Mouse (Mus musculus) limb, embryonic 12.5 days (tissue): Measurements from ENCODE around the gene F5. TPM values are rescaled to one million over a fixed set of nuclear protein-coding genes. Genes with fewer than 3 reads are reported as not detected.

ENCODE experiments used
- ATAC-seq: fragments of 200-750 bp; cut with Nextera tagmentation; 2 replicates; pipeline ENCODE4 v1.8.0; 2017; ENCODE audit warnings: low read depth, moderate TSS enrichment; ENCODE audit not compliant: insufficient number of reproducible peaks, insufficient read depth, low FRiP score, low TSS enrichment
- H3K27ac ChIP-seq: fragments of 300-500 bp; sonication (generic); 2 replicates; pipeline ENCODE4 v1.5.1; 2016; ENCODE audit warnings: mild to moderate bottlenecking, moderate library complexity
- H3K27me3 ChIP-seq: fragments of 300-500 bp; sonication (generic); 2 replicates; pipeline ENCODE4 v1.6.1; 2016; ENCODE audit warnings: mild to moderate bottlenecking, moderate library complexity
- H3K36me3 ChIP-seq: fragments of 300-500 bp; sonication (generic); 2 replicates; pipeline ENCODE4 v1.6.1; 2016; ENCODE audit warnings: mild to moderate bottlenecking, moderate library complexity
- H3K4me1 ChIP-seq: fragments of 300-500 bp; sonication (generic); replicated peaks from 2 replicates; pipeline ENCODE4 v1.6.1; 2016
- H3K4me2 ChIP-seq: fragments of 300-500 bp; sonication (generic); 2 replicates; pipeline ENCODE4 v1.6.1; 2016; ENCODE audit warnings: mild to moderate bottlenecking, moderate library complexity
- H3K4me3 ChIP-seq: fragments of 300-500 bp; sonication (generic); replicated peaks from 2 replicates; pipeline ENCODE4 v1.5.1; 2016; ENCODE audit warnings: mild to moderate bottlenecking
- H3K9ac ChIP-seq: fragments of 300-500 bp; sonication (generic); replicated peaks from 2 replicates; pipeline ENCODE4 v1.6.1; 2016; ENCODE audit warnings: mild to moderate bottlenecking, moderate library complexity
- H3K9me3 ChIP-seq: fragments of 300-500 bp; sonication (generic); 2 replicates; pipeline ENCODE4 v1.6.1; 2016; ENCODE audit warnings: mild to moderate bottlenecking, moderate library complexity
- WGBS: fragments of 180-500 bp; shearing (Covaris S2); methylation state at CpG from one replicate; pipeline ENCODE4 v1.1.7; 2016; 5-methylcytosine and 5-hydroxymethylcytosine counted together
- polyA plus RNA-seq: library from polyadenylated mRNA; unstranded; fragments of >200 nt; fragmentation: Nextera tagmentation; extraction: Ambion mirVana; gene quantifications from 2 replicates; pipeline ENCODE4 v1.2.1, GENCODE M21; 2016

The F5 gene
- polyA plus RNA-seq, 1 experiment from 2014 or later, result 0.23 TPM

DNA sequence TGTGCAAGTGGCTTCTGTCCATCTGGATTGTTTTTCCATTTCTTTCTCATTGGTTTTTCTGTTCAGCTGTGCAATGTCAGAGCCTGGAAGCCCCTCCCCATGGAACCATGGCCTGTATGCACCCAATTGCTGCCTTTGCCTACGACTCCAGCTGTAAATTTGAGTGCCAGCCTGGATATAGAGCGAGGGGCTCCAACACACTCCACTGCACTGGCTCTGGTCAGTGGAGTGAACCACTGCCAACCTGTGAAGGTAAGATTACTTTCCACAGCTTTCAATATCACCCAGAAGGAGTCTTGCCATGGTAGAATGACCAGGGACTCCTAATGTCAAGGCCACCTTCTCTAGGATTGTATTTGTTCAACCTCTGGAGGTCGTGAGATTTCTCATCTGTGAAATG lies 21.6 kb upstream of the F5 start:
- 69% methylated on average over 3 of the region's 3 CpGs for WGBS

DNA sequence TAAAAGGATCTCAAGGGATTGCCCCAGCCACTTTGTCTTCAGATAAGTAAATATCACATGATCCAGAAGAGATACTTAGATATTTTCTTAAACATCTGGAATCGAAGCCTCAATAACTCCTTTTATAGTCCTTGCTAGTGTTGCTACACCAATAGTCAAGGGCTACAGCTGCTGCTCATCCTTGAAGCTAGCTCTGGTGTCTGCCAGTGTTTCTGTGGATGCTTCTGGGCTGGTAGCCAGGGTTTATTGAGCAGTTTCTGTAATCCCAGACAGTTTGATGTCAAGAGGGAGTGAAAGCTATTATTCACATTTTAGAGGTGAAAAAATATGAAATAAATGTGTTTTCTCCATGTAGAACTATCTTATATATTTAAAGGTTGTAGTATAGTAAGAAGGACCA lies 19.0 kb upstream of the F5 start:
- Histone ChIP-seq H3K27me3 (no peaks in the 10 kb centered on the region), H3K4me3 (no peak overlapping the region), H3K27ac (no peak overlapping the region), H3K36me3 (no peaks in the 10 kb centered on the region), H3K4me2 (no peak overlapping the region), H3K4me1 (no peaks in the 10 kb centered on the region), H3K9ac (no peak overlapping the region), H3K9me3 (no peaks in the 10 kb centered on the region)
- WGBS, result 95% methylated on average over 1 of the region's 1 CpGs
- ATAC-seq, result no peak

More for the DNA sequence above, 21.6 kb upstream of the F5 start:
- no peaks in the 10 kb centered on the region for H3K9me3 ChIP-seq
- H3K4me3 ChIP-seq, result no peak overlapping the region
- H3K4me1 ChIP-seq, result no peaks in the 10 kb centered on the region
- no peak overlapping the region for H3K4me2 ChIP-seq
- no peak for ATAC-seq
- no peaks in the 10 kb centered on the region for H3K27me3 ChIP-seq
- H3K36me3 ChIP-seq, result no peaks in the 10 kb centered on the region
- no peak overlapping the region for H3K9ac ChIP-seq
- no peak overlapping the region for H3K27ac ChIP-seq

DNA sequence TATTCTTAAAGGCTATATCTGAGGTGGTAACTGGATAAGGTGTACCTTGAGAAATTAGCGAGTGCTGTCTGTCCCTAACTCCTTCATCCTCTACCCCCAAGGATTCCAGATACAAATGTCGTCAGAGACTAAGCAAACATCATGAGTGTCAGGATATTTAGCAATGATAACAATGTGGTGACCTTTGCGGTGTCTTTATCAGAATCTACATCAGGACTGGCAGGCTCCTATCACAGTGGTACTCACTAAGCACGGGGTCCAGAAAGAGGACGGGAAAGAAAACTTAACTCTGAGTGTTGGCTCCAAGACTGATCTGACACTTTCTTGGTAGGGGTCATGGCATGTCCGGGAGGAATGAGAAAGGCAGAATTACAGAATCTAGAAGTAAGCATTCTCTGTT lies 17.5 kb upstream of the F5 start:
- Histone ChIP-seq H3K27me3 (no peaks in the 10 kb centered on the region), H3K9me3 (no peaks in the 10 kb centered on the region), H3K36me3 (no peaks in the 10 kb centered on the region), H3K4me3 (no peak overlapping the region), H3K4me2 (no peak overlapping the region), H3K27ac (no peak overlapping the region), H3K9ac (no peak overlapping the region), H3K4me1 (no peaks in the 10 kb centered on the region)
- 84% methylated on average over 6 of the region's 6 CpGs for WGBS
- ATAC-seq, result no peak

DNA sequence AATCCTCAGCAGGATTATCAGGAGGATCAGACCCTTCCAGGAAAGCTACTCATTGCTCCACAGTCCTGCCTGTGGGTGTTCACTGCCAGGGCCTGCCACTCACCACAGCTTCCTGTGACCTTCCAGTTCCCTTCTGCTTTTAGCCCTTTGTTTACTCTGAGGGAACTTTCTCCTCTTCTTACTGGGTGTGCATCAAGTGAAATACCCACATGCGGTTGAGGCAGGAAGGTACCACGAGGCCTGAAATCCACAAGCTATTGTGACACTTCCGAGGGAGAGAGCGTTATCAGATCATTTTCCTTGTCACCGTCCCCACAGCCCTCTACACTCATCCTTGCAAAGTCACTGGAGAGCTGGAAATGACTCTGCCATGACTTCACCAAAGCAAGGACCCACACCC lies 16.3 kb upstream of the F5 start:
- no peak overlapping the region for H3K4me3 ChIP-seq
- no peaks in the 10 kb centered on the region for H3K36me3 ChIP-seq

DNA sequence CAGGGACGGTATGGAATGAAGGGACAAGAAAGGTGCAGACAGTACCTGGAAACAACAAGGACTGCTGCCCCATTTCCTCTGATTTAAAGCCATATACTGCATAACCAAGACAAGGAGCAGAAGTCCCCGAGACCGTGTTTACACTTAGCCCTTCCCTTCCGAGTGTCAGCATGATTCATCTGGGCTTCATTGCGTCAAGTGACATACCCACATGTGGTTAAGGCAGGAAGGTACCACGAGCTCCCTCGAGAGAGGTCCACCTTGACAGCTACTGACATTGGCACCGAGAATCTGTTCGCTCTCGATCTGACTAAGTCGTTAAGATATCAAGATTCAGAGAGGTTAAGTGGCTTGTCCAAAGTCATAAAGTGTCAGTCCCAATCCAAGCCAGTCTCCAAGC lies 15.7 kb upstream of the F5 start:
- no peak overlapping the region for H3K4me2 ChIP-seq
- no peak for ATAC-seq
- no peaks in the 10 kb centered on the region for H3K27me3 ChIP-seq
- no peak overlapping the region for H3K9ac ChIP-seq
- no peaks in the 10 kb centered on the region for H3K4me1 ChIP-seq
- H3K4me3 ChIP-seq, result no peak overlapping the region
- H3K9me3 ChIP-seq, result no peaks in the 10 kb centered on the region
- WGBS, result 63% methylated on average over 11 of the region's 11 CpGs
- no peaks in the 10 kb centered on the region for H3K36me3 ChIP-seq
- H3K27ac ChIP-seq, result no peak overlapping the region

More for the DNA sequence above, 16.3 kb upstream of the F5 start:
- Histone ChIP-seq H3K27ac (no peak overlapping the region), H3K9me3 (no peaks in the 10 kb centered on the region), H3K27me3 (no peaks in the 10 kb centered on the region), H3K9ac (no peak overlapping the region), H3K4me2 (no peak overlapping the region), H3K4me1 (no peaks in the 10 kb centered on the region)
- 69% methylated on average over 5 of the region's 5 CpGs for WGBS
- no peak for ATAC-seq

DNA sequence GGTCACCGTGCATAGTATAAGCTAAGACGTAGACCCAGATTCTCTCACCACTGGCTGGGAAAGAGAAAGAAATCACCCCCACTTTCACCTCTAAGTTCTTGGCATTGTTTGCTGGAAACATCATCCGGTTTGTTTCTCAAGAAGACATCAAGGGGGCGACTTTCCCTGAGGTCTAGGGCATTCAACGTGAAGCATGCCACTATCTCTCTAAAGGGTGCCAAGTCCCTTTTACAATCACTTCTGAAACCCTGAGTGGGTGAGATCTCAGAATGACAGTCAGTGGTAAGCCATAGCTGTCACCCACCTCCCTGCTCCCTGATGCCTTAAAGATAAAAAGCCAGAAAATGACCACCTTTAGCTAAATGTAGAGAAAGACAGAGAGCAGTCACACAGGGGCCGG lies 15.0 kb upstream of the F5 start:
- H3K4me1 ChIP-seq, result no peaks in the 10 kb centered on the region
- WGBS, result 72% methylated on average over 6 of the region's 6 CpGs
- H3K4me3 ChIP-seq, result no peak overlapping the region
- no peaks in the 10 kb centered on the region for H3K9me3 ChIP-seq
- H3K36me3 ChIP-seq, result no peaks in the 10 kb centered on the region
- H3K4me2 ChIP-seq, result no peak overlapping the region
- no peak overlapping the region for H3K27ac ChIP-seq
- H3K27me3 ChIP-seq, result no peaks in the 10 kb centered on the region
- no peak overlapping the region for H3K9ac ChIP-seq
- no peak for ATAC-seq

DNA sequence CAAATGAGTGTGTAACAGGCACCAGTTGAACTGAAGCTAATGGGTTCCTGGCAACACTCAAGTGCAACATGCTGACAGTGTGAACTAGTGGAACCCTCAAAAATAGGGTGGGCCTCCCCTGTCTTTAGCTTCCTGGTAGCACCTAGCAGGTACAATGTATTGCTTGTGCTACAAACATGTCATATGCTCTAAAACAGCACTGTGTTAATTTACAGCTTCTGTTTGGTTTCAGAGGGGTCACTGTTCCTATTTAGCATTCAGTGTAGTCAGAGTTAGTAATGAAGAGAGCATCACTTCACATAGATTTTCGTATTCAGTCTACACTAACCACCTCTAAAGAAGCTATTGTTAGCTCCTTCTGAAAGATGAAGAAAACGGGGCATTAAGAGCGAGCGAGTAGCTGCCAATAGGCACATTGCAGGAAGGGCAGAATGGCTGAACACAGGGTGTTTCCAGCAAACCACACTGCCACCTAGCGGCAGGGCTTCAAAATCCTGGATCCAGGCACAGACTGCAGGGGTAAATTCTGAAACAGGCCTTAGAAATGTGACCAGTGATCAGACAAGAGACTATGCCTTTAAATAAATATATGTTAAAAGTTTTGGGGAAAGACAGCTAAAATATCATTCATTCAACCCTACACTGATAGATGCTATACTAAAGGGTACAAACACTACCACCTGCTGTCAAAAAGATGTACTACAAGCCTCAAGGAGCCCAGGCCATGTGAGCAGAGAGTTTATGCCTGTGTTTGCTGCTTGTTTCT lies 13.1 kb upstream of the F5 start:
- no peaks in the 10 kb centered on the region for H3K36me3 ChIP-seq
- H3K27ac ChIP-seq, result no peak overlapping the region
- H3K4me1 ChIP-seq, result no peaks in the 10 kb centered on the region
- no peak overlapping the region for H3K4me3 ChIP-seq
- peak; percentile 52 for ATAC-seq
- 8% methylated on average over 5 of the region's 5 CpGs for WGBS
- peak overlapping the region; percentile 26; the same call in 1 of the 2 replicates for H3K4me2 ChIP-seq
- no peaks in the 10 kb centered on the region for H3K9me3 ChIP-seq
- H3K9ac ChIP-seq, result no peak overlapping the region
- no peaks in the 10 kb centered on the region for H3K27me3 ChIP-seq

DNA sequence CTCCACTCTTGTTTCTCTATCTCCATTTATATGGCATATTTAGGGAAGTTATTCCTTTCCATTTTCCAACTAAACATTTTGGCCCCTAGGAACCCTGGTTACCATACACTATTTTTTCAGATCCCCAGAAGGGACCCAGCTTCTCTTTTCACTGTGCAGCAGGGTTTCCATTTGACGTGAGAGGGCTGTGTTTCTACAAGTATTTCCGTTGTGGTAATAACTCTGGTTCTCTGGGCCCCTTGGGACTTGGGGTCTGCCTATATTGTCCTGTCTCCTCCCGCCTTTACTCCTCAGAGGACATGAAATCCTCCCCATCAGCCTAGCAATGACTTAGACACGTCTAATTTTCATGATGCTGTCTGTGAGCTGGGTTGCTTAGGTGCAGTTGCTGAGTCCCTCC lies 12.2 kb upstream of the F5 start:
- no peaks in the 10 kb centered on the region for H3K27me3 ChIP-seq

DNA sequence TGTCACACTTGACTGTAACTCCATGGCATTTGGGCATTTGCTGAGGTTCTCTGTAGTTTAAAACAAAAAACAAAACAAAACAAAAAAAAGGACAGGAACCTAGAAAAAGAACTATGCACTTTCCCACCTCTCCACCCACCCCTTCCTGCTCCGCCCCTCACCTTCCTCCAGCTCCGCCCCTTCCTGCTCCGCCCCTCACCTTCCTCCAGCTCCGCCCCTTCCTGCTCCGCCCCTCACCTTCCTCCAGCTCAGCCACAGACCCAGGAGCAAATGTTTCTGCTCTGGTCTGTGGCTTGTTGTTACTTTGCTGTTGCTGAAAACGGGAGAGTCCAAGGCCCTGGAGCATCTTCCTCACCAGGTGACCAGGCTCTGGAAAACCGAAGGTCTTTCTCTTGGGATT lies 2.6 kb upstream of the F5 start:
- no peak overlapping the region for H3K4me3 ChIP-seq
- no peak for ATAC-seq
- H3K9me3 ChIP-seq, result 0 out of 2 replicates have a peak, but pooled peaks cover 2% of the 10 kb centered on the region
- WGBS, result 92% methylated on average over 7 of the region's 7 CpGs
- no peaks in the 10 kb centered on the region for H3K36me3 ChIP-seq
- H3K4me1 ChIP-seq, result peaks cover 12% of the 10 kb centered on the region
- H3K9ac ChIP-seq, result no peak overlapping the region
- H3K27ac ChIP-seq, result no peak overlapping the region
- 0 out of 2 replicates have a peak, but pooled peaks cover 5% of the 10 kb centered on the region for H3K27me3 ChIP-seq
- H3K4me2 ChIP-seq, result no peak overlapping the region

More for the DNA sequence above, 12.2 kb upstream of the F5 start:
- H3K27ac ChIP-seq, result no peak overlapping the region
- H3K4me2 ChIP-seq, result no peak overlapping the region
- H3K9ac ChIP-seq, result no peak overlapping the region
- H3K36me3 ChIP-seq, result no peaks in the 10 kb centered on the region
- ATAC-seq, result no peak
- no peak overlapping the region for H3K4me3 ChIP-seq
- no peaks in the 10 kb centered on the region for H3K4me1 ChIP-seq
- H3K9me3 ChIP-seq, result no peaks in the 10 kb centered on the region
- WGBS, result 70% methylated on average over 4 of the region's 4 CpGs

DNA sequence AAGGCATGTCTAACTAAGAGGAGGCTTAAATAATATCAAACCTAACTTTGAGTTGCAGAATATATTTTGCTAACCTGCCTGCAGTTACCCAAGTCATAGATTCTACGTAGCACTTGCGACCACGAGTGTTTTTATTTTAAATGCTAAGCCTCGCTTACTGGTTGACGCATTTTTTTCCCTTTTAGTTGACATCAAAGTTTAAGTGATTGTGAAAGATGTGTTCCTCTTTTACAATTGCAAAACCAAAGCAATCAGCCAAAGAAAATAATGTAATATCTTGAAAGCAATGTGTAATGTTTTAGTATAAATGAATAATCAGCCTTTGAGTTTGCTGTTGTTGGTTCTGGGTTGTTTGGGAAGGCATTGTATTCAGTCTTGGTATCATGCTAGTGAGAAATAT lies 1.2 kb downstream of the F5 start:
- 0 out of 2 replicates have a peak, but pooled peaks cover 2% of the 10 kb centered on the region for H3K9me3 ChIP-seq
- 86% methylated on average over 5 of the region's 5 CpGs for WGBS
- H3K27me3 ChIP-seq, result 0 out of 2 replicates have a peak, but pooled peaks cover 5% of the 10 kb centered on the region
- H3K9ac ChIP-seq, result no peak overlapping the region
- no peak overlapping the region for H3K27ac ChIP-seq
- no peaks in the 10 kb centered on the region for H3K36me3 ChIP-seq
- peaks cover 7% of the 10 kb centered on the region for H3K4me1 ChIP-seq
- no peak for ATAC-seq
- no peak overlapping the region for H3K4me2 ChIP-seq
- no peak overlapping the region for H3K4me3 ChIP-seq

DNA sequence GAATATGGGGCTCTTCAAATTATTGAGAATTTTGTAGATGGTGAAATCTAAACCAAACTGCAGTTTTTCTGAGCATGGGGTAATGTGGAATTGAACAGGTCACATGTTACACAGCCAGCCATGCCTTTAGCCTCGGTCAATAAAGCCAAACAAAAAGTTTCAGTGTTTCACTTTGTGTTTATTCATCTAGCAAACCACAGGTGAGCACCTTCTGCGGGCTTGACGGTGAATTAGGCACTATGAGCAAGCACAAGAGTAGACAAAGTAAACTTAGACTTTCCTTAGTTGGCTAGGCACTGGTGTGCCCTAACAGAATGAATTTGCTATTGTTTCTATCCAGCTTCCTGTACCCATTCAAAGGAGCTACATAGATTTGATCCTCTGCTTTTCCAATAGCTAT lies 3.3 kb downstream of the F5 start:
- WGBS, result 75% methylated on average over 3 of the region's 3 CpGs
- Histone ChIP-seq H3K36me3 (no peaks in the 10 kb centered on the region), H3K27ac (no peak overlapping the region), H3K4me3 (no peak overlapping the region), H3K4me1 (peaks cover 10% of the 10 kb centered on the region), H3K27me3 (0 out of 2 replicates have a peak, but pooled peaks cover 5% of the 10 kb centered on the region), H3K9ac (no peak overlapping the region), H3K4me2 (no peak overlapping the region), H3K9me3 (no peaks in the 10 kb centered on the region)
- no peak for ATAC-seq

DNA sequence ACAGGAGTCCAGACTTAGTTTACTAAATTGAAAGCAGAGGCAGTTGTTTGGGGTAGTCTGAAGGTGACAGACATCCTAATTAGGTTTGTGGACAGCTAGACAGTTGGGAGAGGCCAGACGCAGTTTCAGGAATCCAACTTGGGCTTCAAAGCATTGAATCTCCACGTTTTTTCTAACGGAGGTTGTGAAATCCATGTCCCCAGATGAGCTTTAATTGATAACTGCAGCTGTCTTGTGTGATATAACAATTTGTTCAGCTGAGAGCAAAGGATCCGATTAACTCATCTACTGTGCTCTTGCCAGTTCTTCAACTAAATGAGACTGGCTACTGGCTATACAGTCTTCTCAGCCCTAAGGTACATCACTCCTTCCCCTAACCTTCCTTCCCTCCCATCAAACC lies 6.9 kb downstream of the F5 start:
- Histone ChIP-seq H3K9ac (no peak overlapping the region), H3K27ac (no peak overlapping the region), H3K4me3 (no peak overlapping the region), H3K4me2 (no peak overlapping the region), H3K27me3 (no peaks in the 10 kb centered on the region), H3K36me3 (no peaks in the 10 kb centered on the region), H3K4me1 (0 out of 2 replicates have a peak, but pooled peaks cover 3% of the 10 kb centered on the region), H3K9me3 (no peaks in the 10 kb centered on the region)
- ATAC-seq, result no peak
- 52% methylated on average over 4 of the region's 4 CpGs for WGBS
